Mouse (Mus musculus): Measurements from ENCODE around the gene Stk16. TPM values are rescaled to one million over a fixed set of nuclear protein-coding genes. Genes with fewer than 3 reads are reported as not detected.
A peak's percentile ranks its signal among the peaks of the same experiment; 100 is the strongest.

The Stk16 gene
- total RNA-seq, 2 experiments from 2014 or later, result 55.9 to 58.1 TPM

DNA sequence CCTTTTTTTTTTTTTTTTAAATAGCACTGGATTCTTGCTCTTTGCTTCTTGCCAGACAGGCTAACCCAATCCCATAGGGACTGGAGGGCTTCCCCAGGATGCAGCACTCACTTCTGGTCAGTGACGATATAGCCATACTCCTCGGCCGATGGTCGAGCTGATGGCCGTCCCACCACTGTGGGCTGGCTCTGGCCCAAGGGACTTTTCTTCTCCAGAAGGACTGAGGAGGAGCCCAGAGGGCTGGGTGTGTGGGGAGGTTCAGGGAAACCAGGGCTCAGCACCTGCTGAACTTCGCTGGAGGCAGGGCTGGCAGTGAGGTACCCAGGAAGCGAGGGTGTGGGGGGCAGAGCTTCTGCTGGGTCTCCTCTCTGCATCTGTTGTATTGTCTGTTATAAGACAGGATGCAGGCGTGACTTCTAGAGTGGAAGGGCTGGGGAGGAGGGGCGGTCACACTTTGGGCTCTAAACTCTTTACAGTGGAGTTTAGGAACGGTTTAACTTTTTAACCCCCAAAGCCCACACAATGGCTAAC lies 44.9 kb downstream of the Stk16 start:
- peak in 1 of 2 experiments; percentile 36 for DNase-seq
- intact Hi-C loops (cut with DNase I), result loop anchor here (2.0 to 10.0 kb wide), 2 partner anchors 35 to 311 kb away; no protein-coding TSS in a partner anchor

DNA sequence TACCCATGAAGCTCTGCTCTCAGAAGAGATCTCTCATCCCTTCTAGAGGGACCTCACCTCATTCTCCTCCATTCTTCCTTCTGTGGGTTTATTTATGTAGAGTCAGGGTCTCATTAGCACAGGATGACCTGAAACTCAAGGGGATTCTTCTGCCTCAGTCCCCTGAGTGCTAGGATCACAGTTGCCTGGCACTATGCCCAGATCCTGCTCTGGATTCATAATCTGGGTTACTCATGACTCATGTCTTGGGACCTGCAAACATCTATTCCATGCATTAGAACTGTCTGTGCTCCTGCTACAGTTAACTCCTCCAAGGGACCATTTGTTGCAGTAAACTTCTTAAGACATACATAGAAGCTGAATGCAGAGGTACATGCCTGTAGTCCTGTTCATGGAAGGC lies 50.6 kb downstream of the Stk16 start:
- DNase-seq, result no peak
- intact Hi-C loops (cut with DNase I), result no loop called here

DNA sequence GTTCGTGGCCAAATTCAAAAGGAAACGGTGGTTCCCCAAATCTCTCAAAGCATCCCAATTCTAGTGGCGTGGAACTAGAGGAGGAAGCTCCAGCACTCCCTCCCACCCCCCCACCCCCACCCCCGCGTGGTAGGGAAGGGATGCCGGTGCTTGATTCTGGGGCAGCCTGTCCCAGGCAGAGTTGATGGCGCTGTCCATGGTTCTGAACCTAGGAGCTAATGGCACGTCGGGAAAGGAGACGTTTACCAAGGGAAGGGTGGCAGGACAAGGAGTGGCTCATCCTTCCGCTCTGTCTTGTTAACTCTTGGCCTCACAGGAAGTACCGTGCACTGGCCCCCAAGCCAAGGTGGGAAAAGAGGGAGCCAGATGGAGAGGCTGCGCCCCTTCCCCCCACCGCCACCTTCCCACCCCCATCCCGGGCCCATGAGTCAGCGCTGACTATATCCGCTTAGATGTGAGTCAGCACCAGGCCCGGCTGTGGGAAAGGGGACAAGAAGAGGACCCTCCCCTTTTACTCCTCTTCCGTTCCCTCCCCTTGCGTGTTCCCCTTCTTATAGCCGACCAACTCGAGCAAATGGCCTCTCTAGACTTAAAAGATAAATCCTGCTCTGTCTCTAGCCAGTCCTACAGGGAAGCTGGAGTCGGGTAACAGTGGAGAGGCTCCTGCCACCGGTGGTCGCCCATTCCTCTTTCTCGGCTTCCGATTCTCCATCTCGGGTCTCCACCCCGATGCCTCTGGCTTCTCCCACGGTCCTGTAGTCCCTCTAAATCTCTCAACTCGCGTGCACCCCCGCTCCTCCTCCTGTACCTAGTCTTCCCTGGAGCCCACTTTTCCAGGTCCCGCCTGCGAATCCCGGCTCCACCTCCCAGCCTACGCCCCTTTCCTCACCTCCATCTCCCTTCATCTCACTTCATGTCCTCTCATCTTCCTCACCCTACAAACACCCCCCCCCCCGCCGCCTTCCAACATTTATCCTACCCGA lies 52.6 kb downstream of the Stk16 start:
- DNase-seq, result peak; percentile 70 to 85
- intact Hi-C loops (cut with DNase I), result no loop called here

DNA sequence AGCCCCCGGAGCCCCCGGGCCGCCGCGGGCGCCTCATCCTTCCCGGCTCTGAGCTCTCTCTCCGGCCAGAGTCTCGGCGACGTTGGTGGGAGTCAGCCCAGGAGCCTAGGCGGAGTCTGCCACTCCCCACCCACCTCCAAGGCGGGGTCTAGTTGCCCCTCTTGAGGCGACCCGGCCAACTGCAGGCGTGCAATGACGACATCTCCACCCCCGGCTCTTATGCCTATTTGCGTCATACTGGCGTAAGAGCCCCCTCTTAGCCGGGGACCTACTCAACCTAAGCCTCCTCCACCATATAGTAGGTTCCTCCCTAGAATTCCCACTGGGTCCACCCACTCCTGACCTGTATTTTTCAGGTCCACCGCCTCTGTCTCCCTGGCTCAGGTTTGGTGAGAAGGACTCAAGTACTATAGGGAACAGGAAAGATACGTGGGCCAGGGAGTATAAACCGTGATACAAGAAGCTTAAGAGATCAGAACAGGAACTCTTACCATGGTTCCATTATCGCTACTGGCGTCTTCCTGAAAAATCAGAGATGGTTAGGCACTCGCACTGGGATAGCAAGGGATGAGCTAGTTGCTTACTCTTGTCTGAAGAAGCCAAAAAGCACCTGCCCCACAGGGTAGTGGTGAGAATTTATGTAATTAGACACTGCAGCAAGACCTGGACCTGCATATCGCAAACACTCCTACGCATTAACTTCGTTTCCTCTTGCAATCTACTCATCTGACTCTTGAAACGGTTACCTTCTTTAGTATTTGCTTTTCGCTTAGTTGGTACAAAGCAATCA lies 53.6 kb downstream of the Stk16 start, which contains the start of gene Ptprn:
Ptprn (minus strand) TSS at position 412 of the 790 bp plus-strand sequence.
- DNase-seq, result no peak
- intact Hi-C loops (cut with DNase I), result no loop called here

Small RNA genes within 50 kb of the gene (microRNA-seq; reads per million reads assigned to microRNA genes)
- gene Gm27943, result 0 reads per million in 2 experiments

Other genes with a start within 250 kb of the Stk16 start
- gene Nhej1, start 85.6 kb upstream of the Stk16 start, total RNA-seq (2021), result 1 to 10 TPM; 2.6 to 4.0 TPM
- gene Slc23a3, start 76.9 kb upstream of the Stk16 start, total RNA-seq (2021), result 1 to 10 TPM in 1 of 2 experiments, under 1 TPM in 1; 0.78 to 1.0 TPM
- gene Cnppd1, start 68.1 kb upstream of the Stk16 start, total RNA-seq (2021), result 10 to 100 TPM; 28.7 to 29.2 TPM
- gene Retreg2, start 68.1 kb upstream of the Stk16 start, total RNA-seq (2021), result 10 to 100 TPM; 23.9 to 27.4 TPM
- gene Zfand2b, start 42.2 kb upstream of the Stk16 start, total RNA-seq (2021), result 10 to 100 TPM; 16.0 to 16.7 TPM
- gene Abcb6, start 30.4 kb upstream of the Stk16 start, total RNA-seq (2021), result 10 to 100 TPM; 25.7 to 26.4 TPM
- 10 to 100 TPM; 13.5 to 13.6 TPM for gene Ankzf1, start 18.7 kb upstream of the Stk16 start, total RNA-seq (2021)
- gene Atg9a, start 18.6 kb upstream of the Stk16 start, total RNA-seq (2021), result 10 to 100 TPM; 61.1 to 68.8 TPM
- 1 to 10 TPM; 5.2 to 6.7 TPM for gene Glb1l, start within 50 bp of the Stk16 start, total RNA-seq (2021)
- gene Tuba4a, start 9.0 kb downstream of the Stk16 start, total RNA-seq (2021), result 100 to 1,000 TPM; 546 to 642 TPM
- gene A630095N17Rik, start 21.3 kb downstream of the Stk16 start, total RNA-seq (2021), result not detected
- 10 to 100 TPM; 66.4 to 74.6 TPM for gene Dnajb2, start 25.6 kb downstream of the Stk16 start, total RNA-seq (2021)
- gene Ptprn, start 53.7 kb downstream of the Stk16 start, total RNA-seq (2021), result under 1 TPM; 0.44 to 0.60 TPM
- gene Resp18, start 67.6 kb downstream of the Stk16 start, total RNA-seq (2021), result not detected
- gene Dnpep, start 107.2 kb downstream of the Stk16 start, total RNA-seq (2021), result 10 to 100 TPM; 85.6 to 88.5 TPM
- 1,000 to 10,000 TPM; 1,039 to 1,057 TPM for gene Des, start 149.5 kb downstream of the Stk16 start, total RNA-seq (2021)
- gene Speg, start 164.5 kb downstream of the Stk16 start, total RNA-seq (2021), result 100 to 1,000 TPM; 125 to 126 TPM
- 10 to 100 TPM; 32.3 to 32.5 TPM for gene Gmppa, start 225.1 kb downstream of the Stk16 start, total RNA-seq (2021)
- not detected for gene Asic4, start 239.6 kb downstream of the Stk16 start, total RNA-seq (2021)

Data from heart, postnatal 14 days (tissue).